Mouse (Mus musculus) CH12.LX (cell line): ENCODE measurements around the gene Ikzf3. TPM values are rescaled to one million over a fixed set of nuclear protein-coding genes. Genes with fewer than 3 reads are reported as not detected.

Experiments used
- DNase-seq: peaks from one replicate; pipeline ENCODE4 v3.0.0-alpha.2; 2013; ENCODE audit errors: extremely low read depth
- H3K27ac ChIP-seq: 2 replicates; pipeline ENCODE4 v1.5.1; 2012; ENCODE audit warnings: low read depth, mild to moderate bottlenecking, control low read depth, moderate library complexity; ENCODE audit not compliant: insufficient read depth
- H3K27me3 ChIP-seq: replicated peaks from 2 replicates; pipeline ENCODE3; 2012; ENCODE audit warnings: inconsistent platforms
- H3K36me3 ChIP-seq, 2 experiments: replicated peaks in 1 of 2; 2 replicates each; pipeline versions ENCODE3 to v1.6.1; 2012; ENCODE audit warnings: inconsistent platforms in 1 of 2, low read length in 1 of 2, mild to moderate bottlenecking in 1 of 2, mixed read lengths in 1 of 2, moderate library complexity in 1 of 2; ENCODE audit not compliant: control insufficient read depth in 1 of 2, insufficient read depth in 1 of 2
- H3K4me1 ChIP-seq, 2 experiments: 2 replicates each; pipeline ENCODE4 v1.6.1; 2012; ENCODE audit warnings: inconsistent platforms in 1 of 2, moderate library complexity in 1 of 2; ENCODE audit not compliant: insufficient read depth in 2 of 2, control insufficient read depth in 1 of 2
- H3K4me2 ChIP-seq: 2 replicates; pipeline ENCODE4 v1.6.1; 2012; ENCODE audit warnings: low read depth, mild to moderate bottlenecking, control low read depth; ENCODE audit not compliant: poor library complexity, insufficient read depth, severe bottlenecking
- H3K4me3 ChIP-seq, 3 experiments: fragments of 150-350 bp in 1 of 3; sonication (generic) in 1 of 3; replicated peaks in 1 of 3; 2 replicates each; pipeline versions ENCODE3 to v1.5.1; 2011 to 2012; ENCODE audit warnings: low read depth in 2 of 3, low read length in 2 of 3, mild to moderate bottlenecking in 2 of 3, moderate library complexity in 2 of 3, control low read depth in 1 of 3, improper control_type of control experiment in 1 of 3, inconsistent platforms in 1 of 3, mixed read lengths in 1 of 3; ENCODE audit not compliant: poor library complexity in 1 of 3
- H3K79me2 ChIP-seq: replicated peaks from 2 replicates; pipeline ENCODE4 v1.6.1; 2012; ENCODE audit warnings: mild to moderate bottlenecking, moderate library complexity; ENCODE audit not compliant: control insufficient read depth, poor library complexity, insufficient read depth, severe bottlenecking; ENCODE audit errors: extremely low read depth
- H3K9ac ChIP-seq: 2 replicates; pipeline ENCODE4 v1.6.1; 2012; ENCODE audit warnings: low read depth, mild to moderate bottlenecking, control low read depth, moderate library complexity; ENCODE audit not compliant: insufficient read depth
- H3K9me3 ChIP-seq: replicated peaks from 2 replicates; pipeline ENCODE3; 2012; ENCODE audit warnings: low read length, inconsistent platforms, mixed read lengths
- CHD1 ChIP-seq: IDR thresholded peaks from 2 replicates; pipeline ENCODE4 v1.6.1; 2012; ENCODE audit warnings: low read depth, low read length, improper control_type of control experiment, inconsistent platforms
- CTCF ChIP-seq, 2 experiments: IDR thresholded peaks in 1 of 2; conservative IDR thresholded peaks in 1 of 2; 2 replicates each; pipeline ENCODE4 v1.5.1; 2011 to 2012; ENCODE audit warnings: low read depth in 2 of 2, low read length in 2 of 2, improper control_type of control experiment in 1 of 2, inconsistent platforms in 1 of 2, mild to moderate bottlenecking in 1 of 2, moderate library complexity in 1 of 2
- E2F4 ChIP-seq: IDR thresholded peaks from 2 replicates; pipeline ENCODE4 v1.6.1; 2011; ENCODE audit warnings: low read depth, low read length, improper control_type of control experiment; ENCODE audit not compliant: insufficient replicate concordance
- ELF1 ChIP-seq: IDR thresholded peaks from 2 replicates; pipeline ENCODE4 v1.6.1; 2014; ENCODE audit warnings: low read depth, mild to moderate bottlenecking, inconsistent platforms, low read length, improper control_type of control experiment
- EP300 ChIP-seq: IDR thresholded peaks from 2 replicates; pipeline ENCODE4 v1.6.1; 2011; ENCODE audit warnings: low read length, improper control_type of control experiment
- GABPA ChIP-seq: IDR thresholded peaks from 2 replicates; pipeline ENCODE4 v1.6.1; 2012; ENCODE audit warnings: low read depth, low read length, improper control_type of control experiment, inconsistent platforms; ENCODE audit not compliant: insufficient replicate concordance
- HCFC1 ChIP-seq: IDR thresholded peaks from 2 replicates; pipeline ENCODE4 v1.6.1; 2012; ENCODE audit warnings: low read depth, mild to moderate bottlenecking, inconsistent platforms, low read length, improper control_type of control experiment
- IRF4 ChIP-seq: IDR thresholded peaks from 2 replicates; pipeline ENCODE4 v1.6.1; 2014; ENCODE audit warnings: low read depth, mild to moderate bottlenecking, inconsistent platforms, low read length, improper control_type of control experiment
- JUN ChIP-seq: IDR thresholded peaks from 2 replicates; pipeline ENCODE4 v1.6.1; 2011; ENCODE audit warnings: low read depth, mild to moderate bottlenecking, low read length, improper control_type of control experiment, moderate library complexity; ENCODE audit not compliant: insufficient read depth
- JUND ChIP-seq: conservative IDR thresholded peaks from 2 replicates; pipeline ENCODE4 v1.6.1; 2011; ENCODE audit warnings: low read depth, low read length, improper control_type of control experiment
- MAFK ChIP-seq: IDR thresholded peaks from 2 replicates; pipeline ENCODE4 v1.6.1; 2011; ENCODE audit warnings: low read length, improper control_type of control experiment; ENCODE audit not compliant: insufficient replicate concordance
- MAX ChIP-seq: IDR thresholded peaks from 2 replicates; pipeline ENCODE4 v1.6.1; 2011; ENCODE audit warnings: low read length, improper control_type of control experiment
- MAZ ChIP-seq: IDR thresholded peaks from 2 replicates; pipeline ENCODE4 v1.6.1; 2012; ENCODE audit warnings: low read depth, mild to moderate bottlenecking, inconsistent platforms, low read length, improper control_type of control experiment, moderate library complexity
- MEF2A ChIP-seq: IDR thresholded peaks from 2 replicates; pipeline ENCODE4 v1.6.1; 2014; ENCODE audit warnings: low read depth, mild to moderate bottlenecking, inconsistent platforms, low read length, improper control_type of control experiment, borderline replicate concordance
- MXI1 ChIP-seq: IDR thresholded peaks from 2 replicates; pipeline ENCODE4 v1.6.1; 2011; ENCODE audit warnings: mild to moderate bottlenecking, low read depth, low read length, improper control_type of control experiment
- NELFE ChIP-seq: IDR thresholded peaks from 2 replicates; pipeline ENCODE4 v1.6.1; 2011; ENCODE audit warnings: low read depth, low read length, improper control_type of control experiment
- NRF1 ChIP-seq: IDR thresholded peaks from 2 replicates; pipeline ENCODE4 v1.6.1; 2014; ENCODE audit warnings: low read depth, mild to moderate bottlenecking, inconsistent platforms, low read length, improper control_type of control experiment, moderate library complexity
- PAX5 ChIP-seq: IDR thresholded peaks from 2 replicates; pipeline ENCODE4 v1.6.1; 2012; ENCODE audit warnings: low read length, inconsistent platforms, mixed read lengths
- POLR2A ChIP-seq: IDR thresholded peaks from 2 replicates; pipeline ENCODE4 v1.6.1; 2011; ENCODE audit warnings: low read depth, mild to moderate bottlenecking, improper control_type of control experiment, low read length
- RAD21 ChIP-seq: IDR thresholded peaks from 2 replicates; pipeline ENCODE4 v1.6.1; 2011; ENCODE audit warnings: low read depth, mild to moderate bottlenecking, low read length, improper control_type of control experiment, moderate library complexity
- SIN3A ChIP-seq: IDR thresholded peaks from 2 replicates; pipeline ENCODE4 v1.6.1; 2012; ENCODE audit warnings: low read length, improper control_type of control experiment, inconsistent platforms
- SMC3 ChIP-seq: IDR thresholded peaks from 2 replicates; pipeline ENCODE4 v1.6.1; 2011; ENCODE audit warnings: low read depth, low read length, improper control_type of control experiment
- TBP ChIP-seq: conservative IDR thresholded peaks from 2 replicates; pipeline ENCODE4 v1.6.1; 2011; ENCODE audit warnings: low read depth, low read length, improper control_type of control experiment
- TCF12 ChIP-seq: IDR thresholded peaks from 2 replicates; pipeline ENCODE4 v1.6.1; 2014; ENCODE audit warnings: low read depth, mild to moderate bottlenecking, inconsistent platforms, low read length, improper control_type of control experiment
- UBTF ChIP-seq: IDR thresholded peaks from 2 replicates; pipeline ENCODE4 v1.6.1; 2012; ENCODE audit warnings: low read depth, mild to moderate bottlenecking, inconsistent platforms, low read length, improper control_type of control experiment, moderate library complexity
- USF1 ChIP-seq: IDR thresholded peaks from 2 replicates; pipeline ENCODE4 v1.6.1; 2014; ENCODE audit warnings: low read depth, mild to moderate bottlenecking, inconsistent platforms, low read length, improper control_type of control experiment
- USF2 ChIP-seq: conservative IDR thresholded peaks from 2 replicates; pipeline ENCODE4 v1.6.1; 2011; ENCODE audit warnings: low read depth, low read length, improper control_type of control experiment
- ZC3H11A ChIP-seq: IDR thresholded peaks from 2 replicates; pipeline ENCODE4 v1.6.1; 2012; ENCODE audit warnings: low read depth, mild to moderate bottlenecking, inconsistent platforms, low read length, improper control_type of control experiment
- ZKSCAN1 ChIP-seq: IDR thresholded peaks from 2 replicates; pipeline ENCODE4 v1.6.1; 2012; ENCODE audit warnings: low read depth, inconsistent platforms, low read length, improper control_type of control experiment, borderline replicate concordance
- ZMIZ1 ChIP-seq: IDR thresholded peaks from 2 replicates; pipeline ENCODE4 v1.6.1; 2012; ENCODE audit warnings: low read depth, mild to moderate bottlenecking, inconsistent platforms, low read length, improper control_type of control experiment
- ZNF384 ChIP-seq: IDR thresholded peaks from 2 replicates; pipeline ENCODE4 v1.6.1; 2012; ENCODE audit warnings: low read depth, low read length, improper control_type of control experiment, inconsistent platforms
- dilution Hi-C: fragments of 300-500 bp; cut with MboI; formaldehyde crosslinking; loops from 2 replicates; pipeline ENCODE4 v1.14.3; 2020; ENCODE audit warnings: low sequenced_read_pairs; ENCODE audit not compliant: extremely low pct_unique_long_range_greater_than_20kb, extremely low pct_ligation_motif_present
- in situ Hi-C: fragments of 300-500 bp; cut with MboI; formaldehyde crosslinking; loops from 3 replicates; pipeline ENCODE4 v1.14.3; 2019; ENCODE audit warnings: low sequenced_read_pairs, low pct_ligation_motif_present, low pct_unique_long_range_greater_than_20kb, mixed read lengths
- polyA plus RNA-seq: library from polyadenylated mRNA; unstranded; fragments of >175 nt; gene quantifications from 2 replicates; pipeline ENCODE4 v1.2.1, GENCODE M21; 2012; ENCODE audit warnings: low read depth; ENCODE audit not compliant: insufficient read length
- total RNA-seq, 2 experiments: library from RNA; depleted of rRNA; stranded (reverse); fragments of 300-350 nt in 1 of 2; fragments of >200 nt in 1 of 2; gene quantifications; 2 replicates each; pipeline ENCODE4 v1.2.3; 2012 to 2014

The Ikzf3 gene
- total and polyA plus RNA-seq, 3 experiments = 110 to 238 (median 130) TPM

DNA sequence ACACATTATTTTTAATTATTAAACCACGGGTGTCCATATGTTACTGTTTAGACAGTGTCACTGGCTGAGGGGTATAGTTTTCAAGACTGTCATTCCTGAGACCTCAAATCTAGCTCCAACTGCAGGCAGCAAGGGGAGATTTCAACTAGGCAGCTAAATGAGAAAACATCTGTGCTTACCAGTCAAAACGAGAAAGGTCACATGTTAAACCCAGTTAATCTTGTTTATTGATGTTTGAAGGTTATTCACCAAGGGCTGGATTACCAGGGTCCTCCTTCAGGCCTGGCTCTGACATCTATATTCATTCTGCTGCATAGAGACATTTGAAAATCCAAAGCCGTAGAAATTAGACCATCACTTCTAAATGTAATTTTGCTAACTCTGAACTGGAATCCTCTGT lies 40.9 kb downstream of the Ikzf3 start (continued):
- TF ChIP-seq ZKSCAN1 (no peak; the same call in 1 of the 2 replicates), POLR2A (no peak), MXI1 (peak; percentile 49; the same call in 1 of the 2 replicates), USF2 (peak; percentile 73), EP300 (peak; percentile 95), HCFC1 (0 out of 2 replicates have a peak, but pooled peaks have one; percentile 36), USF1 (peak; percentile 73), JUND (peak; percentile 96), ZMIZ1 (0 out of 2 replicates have a peak, but pooled peaks have one; percentile 45), SIN3A (peak; percentile 90), RAD21 (peak; percentile 45), NELFE (no peak), SMC3 (peak; percentile 41), IRF4 (peak; percentile 97), TCF12 (peak; percentile 91), CTCF (conservative IDR thresholded peaks at IDR 0.05 in 1 of 2, IDR thresholded peaks at IDR 0.05 in 1 of 2; ENCODE audit: low read depth in 2 of 2, low read length in 2 of 2) (peak in 1 of 2 experiments; percentile 42; a peak in 2 of 4 replicates), TBP (no peak), ZC3H11A (no peak), JUN (peak; percentile 94), CHD1 (peak; percentile 81; the same call in 1 of the 2 replicates), UBTF (no peak), ZNF384 (0 out of 2 replicates have a peak, but pooled peaks have one; percentile 30)

DNA sequence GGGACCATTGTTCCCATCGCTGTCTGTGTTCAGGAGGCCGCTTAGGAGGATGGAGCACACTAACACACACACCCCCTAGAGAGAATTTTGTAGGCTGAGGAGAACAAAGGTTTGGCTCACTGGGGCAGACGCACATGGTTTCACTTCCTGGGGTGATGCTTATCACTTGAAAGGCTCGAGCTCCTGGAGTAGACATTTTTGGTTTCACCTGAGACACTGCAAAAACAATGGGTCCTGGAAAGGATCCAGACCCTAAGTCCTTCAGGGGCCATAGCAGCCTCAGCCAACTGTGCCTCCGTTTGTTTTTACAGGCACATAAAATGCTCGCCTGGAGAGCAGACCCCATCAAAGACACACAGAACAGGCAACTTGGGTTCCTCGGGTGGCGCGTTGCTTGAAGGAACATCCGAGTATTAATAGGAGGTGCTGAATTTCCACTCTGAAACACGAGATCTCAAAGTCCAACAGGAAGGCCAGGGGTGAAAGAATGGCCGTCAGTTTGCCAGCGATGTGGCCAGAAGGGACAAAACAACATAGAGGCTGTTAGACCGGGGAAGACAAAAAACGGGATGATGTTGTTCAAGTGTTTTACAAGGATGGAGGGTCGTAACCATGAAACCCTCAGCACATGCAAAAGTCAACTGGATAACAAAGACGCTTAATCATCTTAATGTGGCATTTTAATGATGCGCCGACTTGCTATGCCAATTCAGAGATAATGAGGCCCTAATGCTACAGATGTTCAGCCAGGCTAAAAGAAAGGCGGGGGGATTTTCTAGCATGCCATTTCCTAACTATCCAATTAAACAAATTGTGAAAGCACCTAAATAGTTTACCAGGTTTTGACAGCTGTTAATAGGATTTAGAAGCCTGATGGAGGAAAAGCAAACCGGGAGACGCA lies 48.2 kb downstream of the Ikzf3 start:
- in situ Hi-C loops = loop anchor here (5.0 kb wide), 1 partner anchor 35 kb away; no protein-coding TSS in a partner anchor
- H3K27me3 ChIP-seq = no peaks in the 10 kb centered on the region
- no peak for TF ChIP-seq CHD1
- TF ChIP-seq GABPA = no peak
- 0 out of 2 replicates have a peak, but pooled peaks have one; percentile 33 for TF ChIP-seq MAFK
- no peak for TF ChIP-seq ZC3H11A
- TF ChIP-seq MAX = peak; percentile 97
- TF ChIP-seq NRF1 = peak; percentile 30; the same call in 1 of the 2 replicates
- TF ChIP-seq JUND = no peak
- peak; percentile 72 for TF ChIP-seq TBP
- TF ChIP-seq MAZ = peak; percentile 57; the same call in 1 of the 2 replicates
- TF ChIP-seq MEF2A = peak; percentile 76; the same call in 1 of the 2 replicates
- peak; percentile 43; the same call in 1 of the 2 replicates for TF ChIP-seq HCFC1
- no peak for TF ChIP-seq UBTF
- TF ChIP-seq ZMIZ1 = no peak
- TF ChIP-seq PAX5 = no peak
- 0 out of 2 replicates have a peak, but pooled peaks have one; percentile 36 for TF ChIP-seq NELFE
- TF ChIP-seq CTCF (conservative IDR thresholded peaks at IDR 0.05 in 1 of 2, IDR thresholded peaks at IDR 0.05 in 1 of 2; ENCODE audit: low read depth in 2 of 2, low read length in 2 of 2) = peak in 1 of 2 experiments; percentile 13; a peak in 1 of 4 replicates
- peak; percentile 79 for TF ChIP-seq ELF1
- TF ChIP-seq EP300 = peak; percentile 88
- TF ChIP-seq SMC3 = peak; percentile 36; the same call in 1 of the 2 replicates
- peak; percentile 97 for TF ChIP-seq IRF4
- no peak for TF ChIP-seq E2F4

More for the DNA sequence above, 48.2 kb downstream of the Ikzf3 start:
- Histone ChIP-seq H3K9me3 (no peaks in the 10 kb centered on the region), H3K36me3 (peaks cover 12 to 48% of the 10 kb centered on the region in 2 experiments), H3K9ac (peak overlapping the region; percentile 53), H3K27ac (peak overlapping the region; percentile 92), H3K4me1 (peaks cover 27 to 79% of the 10 kb centered on the region in 2 experiments), H3K4me2 (peak overlapping the region; percentile 53), H3K79me2 (peaks cover 39% of the 10 kb centered on the region), H3K4me3 (peak overlapping the region in 1 of 3 experiments; percentile 33)
- dilution Hi-C loops = no loop called here
- peak; percentile 73 for DNase-seq
